Mouse (Mus musculus) effector memory CD4-positive, alpha-beta T cell, adult 5 months (primary cell): ENCODE data around the gene Lce1l. TPM values are rescaled to one million over a fixed set of nuclear protein-coding genes. Genes with fewer than 3 reads are reported as not detected.

Source experiments
- polyA plus RNA-seq: library from polyadenylated mRNA; unstranded; fragments of 100-300 nt; shearing (Covaris generic); gene quantifications from one replicate; pipeline ENCODE4 v1.2.1, GENCODE M21; 2017

Gene Lce1l
- polyA plus RNA-seq: not detected

GRCm38 (mm10) chr3:92851186-92851585, at the start of gene Lce1l:
Lce1l (minus strand) TSS chr3:92851286.

GRCm38 (mm10) chr3:92870116-92870515, 19.0 kb upstream of the Lce1l start, which contains the start of gene 2310050C09Rik:
2310050C09Rik (minus strand) TSS chr3:92870216.

GRCm38 (mm10) chr3:92827108-92827507, 24.0 kb downstream of the Lce1l start, which contains the start of gene Kprp:
Kprp (minus strand) TSS chr3:92827247.

GRCm38 (mm10) chr3:92807791-92808190, 43.3 kb downstream of the Lce1l start, which contains the start of gene Lce1k:
Lce1k (minus strand) TSS chr3:92807891.

Other genes with a start within 250 kb of the Lce1l start
- gene 2210017I01Rik, start 243.8 kb downstream of the Lce1l start, polyA plus RNA-seq: not detected
- not detected for gene Lce6a, start 229.6 kb downstream of the Lce1l start, polyA plus RNA-seq
- not detected for gene Lce1a1, start 203.0 kb downstream of the Lce1l start, polyA plus RNA-seq
- not detected for gene Lce1b, start 194.4 kb downstream of the Lce1l start, polyA plus RNA-seq
- gene Lce1a2, start 181.0 kb downstream of the Lce1l start, polyA plus RNA-seq: not detected
- gene Lce1c, start 172.0 kb downstream of the Lce1l start, polyA plus RNA-seq: not detected
- not detected for gene Lce1d, start 164.1 kb downstream of the Lce1l start, polyA plus RNA-seq
- gene Lce1e, start 142.2 kb downstream of the Lce1l start, polyA plus RNA-seq: not detected
- not detected for gene Lce1f, start 130.9 kb downstream of the Lce1l start, polyA plus RNA-seq
- not detected for gene Gm38119, start 112.2 kb downstream of the Lce1l start, polyA plus RNA-seq
- gene Lce1g, start 98.9 kb downstream of the Lce1l start, polyA plus RNA-seq: not detected
- not detected for gene Lce1h, start 86.2 kb downstream of the Lce1l start, polyA plus RNA-seq
- gene Lce1i, start 72.4 kb downstream of the Lce1l start, polyA plus RNA-seq: not detected
- gene Lce1j, start 60.8 kb downstream of the Lce1l start, polyA plus RNA-seq: not detected
- gene Lce1k, start 43.4 kb downstream of the Lce1l start, polyA plus RNA-seq: not detected
- gene Kprp, start 24.0 kb downstream of the Lce1l start, polyA plus RNA-seq: not detected
- not detected for gene 2310050C09Rik, start 18.9 kb upstream of the Lce1l start, polyA plus RNA-seq
- not detected for gene Lce3a, start 74.9 kb upstream of the Lce1l start, polyA plus RNA-seq
- gene Lce3b, start 81.7 kb upstream of the Lce1l start, polyA plus RNA-seq: not detected
- not detected for gene Lce3c, start 93.2 kb upstream of the Lce1l start, polyA plus RNA-seq
- not detected for gene Lce3d, start 106.1 kb upstream of the Lce1l start, polyA plus RNA-seq
- not detected for gene Lce3e, start 115.8 kb upstream of the Lce1l start, polyA plus RNA-seq
- gene Lce3f, start 140.9 kb upstream of the Lce1l start, polyA plus RNA-seq: not detected
- not detected for gene Crct1, start 164.4 kb upstream of the Lce1l start, polyA plus RNA-seq
- gene Lce1m, start 167.8 kb upstream of the Lce1l start, polyA plus RNA-seq: not detected
- gene Gm4858, start 217.5 kb upstream of the Lce1l start, polyA plus RNA-seq: not detected